Mouse (Mus musculus) lung, postnatal 0 days (tissue): ENCODE results near the gene Gm49353.

ENCODE experiments used
- CTCF ChIP-seq: IDR thresholded peaks from 2 replicates; pipeline ENCODE4 v1.5.1; 2016; ENCODE audit warnings: antibody characterized with exemption, mild to moderate bottlenecking
- EP300 ChIP-seq: IDR thresholded peaks from 2 replicates; pipeline ENCODE4 v1.6.1; 2016; ENCODE audit warnings: antibody characterized with exemption, mild to moderate bottlenecking, control low read depth

- TF ChIP-seq CTCF (no peak), EP300 (no peak)
Measured at GRCm38 (mm10) chr10:29180210-29180609, 18.5 kb upstream of the Gm49353 start.
